Mouse (Mus musculus): ENCODE data around the gene Znrf2.

Znrf2 gene

GRCm38 (mm10) chr6:54916941-54917340 lies 100.2 kb downstream of the Znrf2 start:
- in situ Hi-C loops (cut with MboI) = loop anchor here (25.0 kb wide), 1 partner anchor 245 kb away; no protein-coding TSS in a partner anchor

GRCm38 (mm10) chr6:54917523-54917922 lies 100.8 kb downstream of the Znrf2 start:
- in situ Hi-C loops (cut with MboI) = loop anchor here (25.0 kb wide), 1 partner anchor 245 kb away; no protein-coding TSS in a partner anchor

GRCm38 (mm10) chr6:54918521-54918920 lies 101.8 kb downstream of the Znrf2 start:
- in situ Hi-C loops (cut with MboI) = loop anchor here (25.0 kb wide), 1 partner anchor 244 kb away; no protein-coding TSS in a partner anchor

GRCm38 (mm10) chr6:54924538-54924937 lies 107.8 kb downstream of the Znrf2 start:
- in situ Hi-C loops (cut with MboI) = loop anchor here (25.0 kb wide), 1 partner anchor 238 kb away; no protein-coding TSS in a partner anchor

GRCm38 (mm10) chr6:54925736-54926440 lies 109.2 kb downstream of the Znrf2 start:
- in situ Hi-C loops (cut with MboI) = no loop called here

- in situ Hi-C loops (cut with MboI) = no loop called here
These were observed 110.2 kb downstream of the Znrf2 start for GRCm38 (mm10) chr6:54926899-54927298.

GRCm38 (mm10) chr6:54927946-54928345 lies 111.2 kb downstream of the Znrf2 start:
- in situ Hi-C loops (cut with MboI) = no loop called here

GRCm38 (mm10) chr6:54931641-54932040 lies 114.9 kb downstream of the Znrf2 start:
- in situ Hi-C loops (cut with MboI) = no loop called here

- in situ Hi-C loops (cut with MboI) = no loop called here
These were observed 115.8 kb downstream of the Znrf2 start for GRCm38 (mm10) chr6:54932526-54932925.

- in situ Hi-C loops (cut with MboI) = no loop called here
These were observed 116.5 kb downstream of the Znrf2 start for GRCm38 (mm10) chr6:54933216-54933615.

- in situ Hi-C loops (cut with MboI) = no loop called here
These were observed 117.2 kb downstream of the Znrf2 start for GRCm38 (mm10) chr6:54933866-54934265.

GRCm38 (mm10) chr6:54934313-54934712 lies 117.6 kb downstream of the Znrf2 start:
- in situ Hi-C loops (cut with MboI) = no loop called here

GRCm38 (mm10) chr6:54934930-54935329 lies 118.2 kb downstream of the Znrf2 start:
- in situ Hi-C loops (cut with MboI) = no loop called here

GRCm38 (mm10) chr6:54936496-54936895 lies 119.8 kb downstream of the Znrf2 start:
- in situ Hi-C loops (cut with MboI) = no loop called here

- in situ Hi-C loops (cut with MboI) = no loop called here
These were observed 122.9 kb downstream of the Znrf2 start for GRCm38 (mm10) chr6:54939631-54940030.

- in situ Hi-C loops (cut with MboI) = no loop called here
These were observed 123.4 kb downstream of the Znrf2 start for GRCm38 (mm10) chr6:54940126-54940525.

GRCm38 (mm10) chr6:54941149-54941548 lies 124.4 kb downstream of the Znrf2 start:
- in situ Hi-C loops (cut with MboI) = no loop called here

Measured in mature B cell (primary cell).